Mouse (Mus musculus): Measurements from ENCODE around the gene Slc17a4. TPM values are rescaled to one million over a fixed set of nuclear protein-coding genes. Genes with fewer than 3 reads are reported as not detected.

Slc17a4 gene
- 29.5 and 45.4 TPM in 2 replicates for polyA plus RNA-seq (2012; rRNA removed)

DNA sequence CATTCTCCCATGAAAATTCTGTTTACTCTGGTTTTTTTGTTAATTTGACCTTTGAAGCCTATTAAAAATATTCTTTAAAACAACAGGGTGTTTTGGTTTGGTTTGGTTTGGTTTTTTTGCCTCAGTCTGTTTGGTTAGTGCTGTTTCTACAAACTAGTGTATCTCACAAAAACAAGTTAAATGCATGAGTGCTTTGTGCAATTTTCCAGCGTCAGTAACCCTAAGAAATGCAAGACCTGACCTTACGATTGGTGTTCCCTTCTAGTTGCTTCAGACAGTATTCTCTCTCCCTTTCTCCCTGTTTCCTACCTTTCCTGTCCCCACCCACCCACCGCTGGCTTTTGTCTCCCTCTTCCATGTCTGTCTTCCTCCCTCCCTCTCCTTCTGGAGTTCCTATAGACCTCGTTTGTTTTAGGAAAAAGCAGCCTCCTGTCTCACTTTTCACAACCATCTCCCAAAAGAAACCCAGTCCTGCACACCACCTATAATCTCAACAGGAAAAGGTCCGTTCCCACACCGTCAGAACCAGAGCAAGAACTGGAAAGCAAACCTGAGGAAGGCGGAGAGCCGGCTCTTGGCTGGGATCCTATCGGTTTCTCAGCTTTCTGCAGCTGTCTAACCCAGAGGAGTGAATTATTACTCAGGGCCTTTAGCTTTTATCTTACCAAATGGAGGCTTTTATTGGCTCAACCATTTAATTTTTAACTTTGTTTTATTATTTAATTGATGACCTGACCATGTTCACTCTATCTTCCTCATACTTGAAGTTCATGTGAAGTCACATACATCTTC, at the start of gene Slc17a4:
TSS of gene Slc17a4 (minus strand) at position 634 of the 792 bp plus-strand sequence.
- WGBS: 26% methylated on average over 9 of the region's 9 CpGs
- DNase-seq (ENCODE audit: low read depth, low spot score): no peak

DNA sequence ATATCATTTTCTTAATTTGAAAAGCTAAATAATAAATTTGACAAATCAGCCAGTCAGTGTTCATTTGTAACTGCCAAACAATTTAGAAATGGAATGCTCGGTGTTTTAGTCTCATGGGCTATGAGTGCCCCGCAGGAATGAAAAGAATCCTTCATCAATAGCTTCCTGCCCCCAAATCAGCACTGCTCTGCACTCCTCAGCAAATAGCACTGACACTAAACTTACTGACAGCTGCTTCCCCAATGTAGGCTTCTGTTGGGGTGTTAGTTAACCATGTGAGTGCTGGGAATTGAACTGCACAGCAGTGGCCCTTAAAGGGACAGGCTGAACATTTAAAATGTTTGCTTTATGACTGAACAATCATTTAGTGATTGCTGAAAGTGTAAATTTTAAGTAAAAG, 45.0 kb upstream of the Slc17a4 start:
- no peak for DNase-seq (ENCODE audit: low read depth, low spot score)
- 31% methylated on average over 2 of the region's 2 CpGs for WGBS

DNA sequence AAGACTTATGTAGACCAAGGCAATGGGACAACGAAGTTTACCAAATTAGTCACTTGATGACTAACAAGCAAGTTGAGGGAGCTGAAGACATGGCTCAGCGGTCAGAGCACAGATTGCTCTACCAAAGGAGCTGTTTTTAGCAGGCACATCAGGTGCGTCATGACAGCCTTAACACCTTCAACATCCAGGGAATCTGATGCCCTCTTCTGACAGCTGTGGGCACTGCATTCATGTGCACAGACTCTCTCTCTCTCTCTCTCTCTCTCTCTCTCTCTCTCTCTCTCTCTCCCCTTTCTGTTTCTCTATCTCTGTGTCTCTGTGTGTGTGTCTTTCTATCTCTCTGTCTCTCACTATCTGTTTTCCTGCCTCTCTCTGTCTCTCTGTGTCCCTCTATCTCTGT, 36.1 kb upstream of the Slc17a4 start:
- DNase-seq (ENCODE audit: low read depth, low spot score): no peak

DNA sequence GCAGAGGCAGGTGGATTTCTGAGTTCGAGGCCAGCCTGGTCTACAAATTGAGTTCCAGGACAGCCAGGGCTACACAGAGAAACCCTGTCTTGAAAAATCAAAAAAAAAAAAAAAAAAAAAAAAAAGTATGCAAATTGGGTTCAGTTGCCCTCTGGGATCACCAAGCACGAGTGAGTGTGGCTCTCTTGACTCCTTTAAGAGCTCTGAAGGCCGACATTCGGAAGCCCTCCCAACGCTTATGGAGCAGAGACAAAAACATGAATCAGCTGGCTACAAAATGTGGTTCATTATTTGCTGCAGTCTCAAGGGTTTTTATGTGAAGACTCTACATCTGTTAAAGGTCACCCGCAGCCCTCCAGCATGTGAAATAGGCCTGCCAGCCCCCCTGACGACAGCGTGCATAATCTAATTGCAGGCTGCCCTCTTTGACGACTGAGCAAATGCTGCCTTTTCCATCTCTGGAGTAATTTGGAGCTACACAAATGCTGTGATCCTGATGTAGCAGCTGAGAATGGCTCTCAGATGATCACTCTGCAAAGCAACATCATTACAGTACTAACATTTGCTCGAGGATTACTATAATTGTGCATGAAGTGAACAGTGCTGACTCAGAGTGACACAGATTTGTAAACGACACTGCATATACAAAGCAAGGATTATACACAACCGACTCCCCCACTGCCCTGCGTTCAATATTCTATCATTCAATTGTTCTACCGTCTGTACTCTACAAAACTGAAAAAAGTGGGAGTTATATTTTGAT, 34.9 kb upstream of the Slc17a4 start:
- 67% methylated on average over 14 of the region's 14 CpGs for WGBS
- DNase-seq (ENCODE audit: low read depth, low spot score): no peak

More for the DNA sequence above, 36.1 kb upstream of the Slc17a4 start:
- WGBS: 51% methylated on average over 3 of the region's 3 CpGs

DNA sequence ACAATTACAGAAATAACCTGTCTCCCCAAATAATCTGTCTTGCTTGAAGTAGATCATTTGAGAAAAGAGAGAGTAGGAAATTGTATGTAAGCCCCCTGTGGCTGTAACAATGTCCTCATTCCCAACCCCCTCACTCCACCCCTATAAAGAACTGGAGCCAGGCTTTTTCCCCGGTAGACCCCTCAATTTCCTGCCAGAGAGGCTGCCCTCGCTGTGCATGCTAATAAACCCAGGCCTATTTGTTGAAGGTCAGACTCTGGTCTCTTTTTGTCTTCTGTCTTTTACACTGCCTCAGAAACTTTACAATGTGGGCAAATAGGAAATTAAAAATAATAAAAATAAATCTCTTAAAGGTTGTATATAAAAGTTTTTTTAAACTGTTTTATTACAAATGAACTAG, 31.4 kb upstream of the Slc17a4 start:
- 51% methylated on average over 2 of the region's 2 CpGs for WGBS
- no peak for DNase-seq (ENCODE audit: low read depth, low spot score)

DNA sequence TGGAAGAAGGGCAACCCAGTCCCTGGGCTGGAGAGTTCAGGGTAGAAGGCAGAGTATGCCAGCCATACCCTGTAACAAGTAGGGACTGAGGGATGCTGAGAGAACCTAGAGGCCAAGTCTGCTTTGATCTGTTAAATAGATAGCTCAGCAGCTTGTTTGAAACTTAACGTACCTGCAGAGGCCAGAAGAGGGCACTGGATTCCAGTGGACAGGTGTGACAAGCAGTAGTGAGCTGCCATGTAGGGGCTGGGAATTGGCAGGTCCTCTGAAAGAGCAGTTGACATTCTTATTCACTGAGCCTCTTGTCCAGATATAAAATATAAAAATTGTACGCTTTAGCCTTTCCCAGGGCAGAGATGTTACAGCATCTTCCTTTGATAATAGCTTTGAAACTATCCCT, 28.1 kb upstream of the Slc17a4 start:
- 53% methylated on average over 2 of the region's 2 CpGs for WGBS

DNA sequence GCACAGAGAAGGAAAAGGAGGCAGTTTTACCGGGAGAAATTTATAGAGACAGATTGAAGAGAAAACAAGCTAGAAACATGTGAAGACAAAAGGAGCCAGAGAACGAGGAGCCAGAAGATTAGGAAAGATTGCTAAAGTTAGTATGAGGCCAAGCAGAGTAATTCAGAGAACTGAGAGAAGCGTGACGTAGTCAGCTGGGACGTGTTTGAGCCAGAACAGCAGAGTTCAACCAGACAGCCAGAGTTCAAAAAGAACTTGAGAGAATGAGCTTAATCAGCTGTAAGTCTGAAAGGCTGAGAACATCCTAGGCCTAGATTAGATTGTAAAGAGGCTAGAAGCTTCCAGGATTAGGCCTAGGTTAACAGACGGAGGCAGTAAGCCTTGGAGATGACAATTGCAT, 25.5 kb upstream of the Slc17a4 start:
- no peak for DNase-seq (ENCODE audit: low read depth, low spot score)
- WGBS: 59% methylated on average over 6 of the region's 6 CpGs

More for the DNA sequence above, 28.1 kb upstream of the Slc17a4 start:
- DNase-seq (ENCODE audit: low read depth, low spot score): no peak

DNA sequence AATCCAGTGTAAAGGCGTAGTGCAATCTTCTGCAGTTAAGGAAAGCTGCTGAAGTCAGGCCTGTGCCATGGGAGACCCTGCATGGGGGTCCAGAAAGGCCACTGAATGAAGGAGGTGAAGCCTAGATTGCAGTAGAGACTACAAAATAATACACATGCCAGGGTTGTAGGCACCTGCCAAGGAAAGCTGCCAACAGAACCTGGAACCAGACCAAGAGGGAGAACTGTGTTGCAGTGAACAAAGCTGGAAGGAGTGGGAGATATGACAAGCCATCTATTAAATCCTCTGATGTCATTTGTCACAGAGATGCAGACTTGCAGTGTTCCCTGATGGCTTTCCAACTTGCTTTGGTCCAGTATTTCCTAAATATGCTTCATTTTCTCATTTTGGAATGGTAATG, 23.9 kb upstream of the Slc17a4 start:
- no peak for DNase-seq (ENCODE audit: low read depth, low spot score)
- WGBS: 79% methylated on average over 1 of the region's 1 CpGs

DNA sequence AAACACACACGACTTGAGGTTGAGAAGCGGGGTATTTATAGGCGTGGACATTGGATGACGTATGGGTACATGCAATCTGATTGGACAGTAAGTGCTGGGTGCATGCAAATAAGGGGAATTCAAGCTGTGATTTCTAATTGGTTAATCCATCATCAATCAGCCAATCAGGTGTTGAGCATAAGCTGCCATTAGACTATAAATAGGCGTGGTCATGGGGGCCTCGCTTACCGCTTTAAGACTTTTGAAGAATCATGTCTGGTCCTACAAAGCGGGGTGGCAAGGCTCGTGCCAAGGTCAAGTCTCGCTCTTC, 19.4 kb upstream of the Slc17a4 start, which contains the start of gene Hist1h2aa:
TSS of gene Hist1h2aa (plus strand) at position 252 of the 310 bp plus-strand sequence.
- WGBS: 93% methylated on average over 10 of the region's 10 CpGs
- no peak for DNase-seq (ENCODE audit: low read depth, low spot score)

DNA sequence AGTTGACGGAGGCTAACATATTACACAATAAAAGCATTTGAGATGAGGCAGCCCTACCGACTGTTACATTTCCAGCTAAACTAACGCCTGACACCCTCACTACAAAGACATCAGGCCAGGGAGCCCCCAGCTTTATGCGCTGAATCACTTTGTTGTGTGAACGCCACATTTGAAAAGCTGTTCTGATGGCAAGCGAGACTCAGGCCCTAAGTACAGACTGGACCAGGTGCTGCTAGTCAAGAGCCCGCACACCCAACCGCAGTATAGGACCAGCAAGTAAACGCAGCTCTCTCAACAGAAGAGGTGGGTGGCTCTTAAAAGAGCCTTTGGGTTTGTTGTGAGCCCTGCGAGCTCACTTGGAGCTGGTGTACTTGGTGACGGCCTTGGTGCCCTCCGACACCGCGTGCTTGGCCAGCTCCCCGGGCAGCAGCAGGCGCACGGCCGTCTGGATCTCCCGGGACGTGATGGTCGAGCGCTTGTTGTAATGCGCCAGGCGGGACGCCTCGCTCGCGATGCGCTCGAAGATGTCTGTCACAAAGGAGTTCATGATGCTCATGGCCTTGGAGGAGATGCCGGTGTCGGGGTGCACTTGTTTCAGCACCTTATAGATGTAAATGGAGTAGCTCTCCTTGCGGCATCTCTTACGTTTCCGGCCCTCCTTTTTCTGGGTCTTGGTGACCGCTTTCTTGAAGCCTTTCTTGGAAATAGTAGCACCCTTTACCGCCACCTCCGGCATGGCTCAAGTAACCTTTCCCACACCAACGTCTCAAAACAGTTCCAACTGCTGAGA, 18.8 kb upstream of the Slc17a4 start, which contains the start of gene Hist1h2ba:
TSS of gene Hist1h2ba (minus strand) at position 736 of the 790 bp plus-strand sequence.
- 96% methylated on average over 39 of the region's 39 CpGs for WGBS
- no peak for DNase-seq (ENCODE audit: low read depth, low spot score)

DNA sequence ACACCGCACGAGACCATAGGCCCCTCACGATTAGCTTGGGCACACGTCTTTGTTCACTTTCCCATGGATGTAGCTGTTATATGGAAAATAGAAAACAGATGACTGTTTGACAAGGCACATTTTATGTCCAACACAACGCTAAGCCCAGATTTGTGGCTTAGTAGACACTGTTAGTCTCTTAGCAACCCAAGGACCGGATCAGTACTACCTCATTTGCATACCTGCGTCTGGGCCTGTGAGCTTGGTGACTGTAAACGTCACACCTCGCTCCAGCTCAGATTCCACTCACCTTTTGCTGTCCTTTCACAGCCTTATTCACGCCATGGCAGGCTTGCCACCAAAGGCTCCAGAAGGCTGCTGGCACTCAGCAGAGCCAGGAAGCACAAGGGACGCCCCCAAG, 16.1 kb upstream of the Slc17a4 start:
- DNase-seq (ENCODE audit: low read depth, low spot score): no peak
- 72% methylated on average over 11 of the region's 11 CpGs for WGBS

DNA sequence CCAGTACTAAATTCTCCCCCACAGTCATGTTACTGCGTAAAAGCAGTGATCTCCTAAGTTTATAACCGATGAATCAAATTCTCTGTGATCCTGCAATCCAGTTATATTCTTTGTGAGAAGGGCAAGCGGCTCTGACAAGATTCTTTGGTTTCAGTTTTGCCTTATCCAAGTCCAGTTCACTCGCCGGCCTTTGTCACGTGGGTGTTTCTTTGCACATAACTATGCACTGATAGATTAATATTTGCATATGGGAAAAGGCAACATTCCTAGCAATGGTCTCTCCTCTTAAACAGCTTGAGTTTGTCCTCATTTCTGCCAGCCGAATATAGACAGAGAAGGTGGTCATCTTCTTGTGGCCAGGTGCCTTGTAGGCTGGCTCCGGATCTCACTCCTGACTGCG, 15.7 kb upstream of the Slc17a4 start:
- 69% methylated on average over 9 of the region's 9 CpGs for WGBS
- no peak for DNase-seq (ENCODE audit: low read depth, low spot score)

DNA sequence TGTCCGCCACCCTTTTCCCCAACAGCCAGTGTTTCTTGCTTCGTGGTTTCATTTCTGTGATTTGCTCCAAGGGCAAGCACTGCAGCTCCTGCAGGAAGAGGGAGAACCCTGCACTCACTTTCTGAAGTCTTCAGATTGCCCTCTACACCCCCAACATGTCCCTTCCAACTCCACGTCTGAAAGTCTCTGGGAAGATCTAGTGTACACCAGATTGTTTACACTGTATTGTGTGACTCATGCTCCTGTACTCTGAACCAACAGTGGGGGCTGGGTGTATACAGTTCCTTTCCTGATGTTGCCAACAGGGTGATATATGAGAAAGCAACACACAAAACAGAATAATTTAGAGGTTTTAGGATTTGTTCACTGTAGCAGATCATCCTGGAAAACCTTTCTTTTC, 13.8 kb upstream of the Slc17a4 start:
- WGBS: 15% methylated on average over 3 of the region's 3 CpGs
- no peak for DNase-seq (ENCODE audit: low read depth, low spot score)

DNA sequence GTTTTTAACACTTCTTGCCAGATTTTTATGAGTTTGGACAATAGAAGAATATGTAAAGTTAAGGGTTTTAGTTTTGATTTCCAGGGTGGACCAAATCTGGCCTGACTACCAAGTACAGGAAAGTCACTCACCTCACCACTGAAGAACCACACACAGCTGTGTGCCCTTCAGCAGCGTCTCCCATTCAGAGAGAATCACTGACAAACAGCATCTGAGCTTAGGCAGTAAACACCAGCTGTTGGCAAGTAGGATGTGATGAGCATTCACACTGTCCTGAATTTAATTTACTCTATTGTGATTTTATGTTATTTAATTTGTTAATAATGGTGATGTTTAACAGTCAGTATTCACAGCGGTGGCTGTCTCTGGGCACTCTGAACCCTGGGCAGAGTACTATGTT, 11.0 kb upstream of the Slc17a4 start:
- no peak for DNase-seq (ENCODE audit: low read depth, low spot score)
- 69% methylated on average over 2 of the region's 2 CpGs for WGBS

DNA sequence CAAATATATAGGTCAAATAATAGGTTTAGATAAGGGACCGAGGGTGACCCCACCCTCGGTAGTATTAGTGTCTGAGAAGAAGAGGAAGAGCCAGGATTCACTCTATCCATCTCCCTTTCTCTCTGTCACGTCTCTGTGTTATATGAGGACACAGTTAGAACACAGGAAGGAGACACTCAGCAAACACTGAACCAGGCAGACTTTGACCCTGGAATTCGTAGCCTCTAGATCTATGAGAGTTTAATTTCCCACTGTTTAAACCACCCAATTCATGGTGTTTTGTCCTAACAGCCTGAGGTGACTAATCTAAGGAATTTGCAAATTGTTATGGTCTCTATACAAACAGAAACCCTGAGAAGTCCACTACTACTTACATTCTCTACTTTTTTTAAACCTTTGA, 2.9 kb upstream of the Slc17a4 start:
- DNase-seq (ENCODE audit: low read depth, low spot score): no peak
- WGBS: 14% methylated on average over 4 of the region's 4 CpGs

DNA sequence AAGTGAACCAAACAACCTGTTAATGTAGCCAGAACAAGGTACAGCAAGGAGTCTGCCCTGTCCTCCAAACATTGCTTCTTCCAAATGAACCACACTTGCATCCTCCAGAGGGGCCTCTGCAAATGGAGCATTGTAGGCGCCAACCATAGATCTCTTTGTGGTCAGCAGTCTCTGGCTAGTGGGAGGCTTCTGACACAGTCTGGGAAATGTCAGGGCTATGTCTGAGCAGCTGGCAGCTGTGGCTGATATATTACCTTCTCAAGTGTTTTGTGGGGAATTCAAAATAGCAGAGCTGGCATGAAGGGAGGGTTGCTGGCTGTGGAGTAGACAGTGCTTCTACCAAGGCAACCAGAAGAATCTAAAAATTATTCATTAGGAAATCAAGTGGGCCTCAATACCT, 1.3 kb upstream of the Slc17a4 start:
- 91% methylated on average over 1 of the region's 1 CpGs for WGBS
- DNase-seq (ENCODE audit: low read depth, low spot score): no peak

DNA sequence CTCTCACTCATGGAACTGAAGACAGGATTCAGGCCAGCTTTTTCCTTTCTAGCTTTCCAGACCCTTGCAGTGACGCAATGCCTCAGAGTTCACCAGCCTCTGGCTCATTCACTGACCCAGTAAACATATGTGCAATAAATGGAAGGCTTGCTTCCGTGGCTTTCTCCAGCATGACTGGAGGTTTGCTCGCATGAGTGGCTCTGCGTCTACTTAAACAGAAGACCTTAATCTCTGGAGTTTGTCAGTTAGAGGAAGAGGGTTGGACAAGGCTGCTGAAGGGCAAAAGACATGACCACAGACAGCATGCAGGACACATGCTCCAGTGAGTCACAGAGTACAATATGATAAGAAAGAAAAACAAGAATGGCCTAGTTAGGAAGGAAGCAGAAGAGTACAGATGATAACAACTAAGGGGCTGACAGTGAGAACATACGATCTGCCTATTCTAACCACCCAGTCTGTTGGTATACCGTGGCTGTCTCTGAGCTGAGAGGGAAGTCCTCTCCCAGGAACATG, 960 bp downstream of the Slc17a4 start:
- 10% methylated on average over 6 of the region's 6 CpGs for WGBS
- DNase-seq (ENCODE audit: low read depth, low spot score): no peak

DNA sequence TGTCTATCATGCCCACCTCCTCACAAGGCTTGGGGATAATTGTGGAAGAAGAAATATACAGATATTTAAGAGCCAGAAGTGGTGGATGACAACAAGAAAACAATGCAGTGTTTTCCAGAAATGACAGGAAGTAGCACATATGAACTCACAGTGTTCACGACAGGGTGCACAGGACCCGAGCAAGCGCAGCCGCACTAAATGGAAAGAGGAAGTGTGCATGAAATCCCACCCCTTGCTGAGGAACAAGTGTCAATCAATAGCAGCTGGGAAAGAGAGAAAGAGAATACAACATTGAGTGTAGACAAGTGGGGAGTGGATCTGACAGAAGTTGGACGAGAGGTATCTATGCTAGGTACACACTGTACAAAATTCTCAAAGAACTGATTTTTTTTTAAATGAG, 3.5 kb downstream of the Slc17a4 start:
- 72% methylated on average over 5 of the region's 5 CpGs for WGBS
- DNase-seq (ENCODE audit: low read depth, low spot score): no peak

DNA sequence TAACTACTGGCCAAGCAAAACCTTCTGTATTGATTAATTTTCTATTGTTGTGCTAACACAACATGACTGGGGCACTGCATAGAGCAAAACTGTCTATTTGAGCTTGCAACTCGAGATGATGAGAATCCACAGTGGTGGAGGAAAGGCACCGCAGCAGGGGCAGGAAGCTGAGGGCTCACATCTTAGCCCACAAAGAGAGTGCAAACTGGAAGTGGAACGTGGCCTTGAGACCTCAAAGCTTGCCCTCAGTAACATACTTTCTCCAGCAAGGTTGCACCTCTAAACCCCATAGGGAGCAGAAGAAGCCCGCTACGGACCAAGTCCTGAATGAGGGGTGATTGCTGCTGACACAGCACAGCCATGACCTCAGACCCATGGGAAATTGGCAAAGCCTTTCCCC, 4.7 kb downstream of the Slc17a4 start:
- WGBS: 51% methylated on average over 5 of the region's 5 CpGs
- DNase-seq (ENCODE audit: low read depth, low spot score): no peak

DNA sequence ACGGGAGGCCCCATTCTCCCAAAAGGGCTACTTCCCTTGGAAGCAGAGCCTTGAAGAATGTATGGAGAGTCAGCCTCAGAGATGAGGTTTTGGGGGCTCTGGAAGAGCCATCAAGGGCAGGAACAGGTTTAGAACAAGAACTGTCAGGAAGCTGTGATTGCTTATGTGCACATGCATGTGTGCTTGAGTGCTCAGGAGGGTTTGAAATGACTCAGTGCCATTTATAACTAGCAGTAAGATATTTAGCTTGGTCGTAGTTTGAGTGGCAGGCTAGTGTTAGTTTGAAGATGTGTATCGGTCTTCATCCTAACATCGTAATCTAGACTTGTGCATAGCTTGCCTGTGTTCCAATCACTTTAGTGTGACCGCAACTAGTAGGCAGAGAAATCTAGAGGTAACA, 7.9 kb downstream of the Slc17a4 start:
- WGBS: 91% methylated on average over 5 of the region's 5 CpGs
- DNase-seq (ENCODE audit: low read depth, low spot score): no peak

Measured in large intestine, adult 2 months (tissue).